In genomic region chr3:87919336-87920108, GRCm38 (mm10) we compare ENCODE assay signal across 8 mouse cellular contexts. TPM values are rescaled to one million over a fixed set of nuclear protein-coding genes. Genes with fewer than 3 reads are reported as not detected.
DNase-seq lines count a peak whose midpoint lies in the region; ATAC-seq lines count a peak whose summit lies in the region.

TSS of gene Mrpl24 (plus strand) at chr3:87919506.

- peak within 1 kb of the TSS; percentile 71 for H3K27ac ChIP-seq in hindbrain, embryonic 15.5 days (replicated peaks)

- DNase-seq in R1 (ENCODE audit: low read depth, low spot score): peak; percentile 98
- peak; percentile 77 to 80 for DNase-seq in cerebellum, postnatal 25 days
- peak; percentile 84 to 95 for DNase-seq in frontal cortex, postnatal 36 days (ENCODE audit: low spot score in 2 of 2)
- DNase-seq in left cerebral cortex, adult 11 months (ENCODE audit: low spot score): peak; percentile 89
- peak; percentile 86 for DNase-seq in lung, postnatal 4 days
- peak; percentile 82 for DNase-seq in retina, postnatal 7 days (ENCODE audit: low read depth, low spot score)
- DNase-seq in urinary bladder, postnatal 14 days (ENCODE audit: low spot score): peak; percentile 77

- peaks cover 14% of the 10 kb centered on the region for H3K4me1 ChIP-seq in hindbrain, embryonic 15.5 days (replicated peaks)

- no peaks in the 10 kb centered on the region for H3K27me3 ChIP-seq in hindbrain, embryonic 15.5 days

- H3K4me2 ChIP-seq in hindbrain, embryonic 15.5 days: peak within 1 kb of the TSS; percentile 75

- H3K4me3 ChIP-seq in hindbrain, embryonic 15.5 days: peak within 1 kb of the TSS; percentile 57

- WGBS in hindbrain, embryonic 15.5 days: under 1% methylated on average over 30 of the region's 30 CpGs

- peaks cover 56% of the 10 kb centered on the region for H3K36me3 ChIP-seq in hindbrain, embryonic 15.5 days

- peak; percentile 88 for ATAC-seq in hindbrain, embryonic 15.5 days (ENCODE audit: low FRiP score, low read depth)

- no peaks in the 10 kb centered on the region for H3K9me3 ChIP-seq in hindbrain, embryonic 15.5 days

- peak within 1 kb of the TSS; percentile 51 for H3K9ac ChIP-seq in hindbrain, embryonic 15.5 days

RNA-seq across cellular contexts. Expression of gene Mrpl24, which starts in this region (rescaled TPM):
- 48.6 and 56.2 TPM in 2 replicates for polyA plus RNA-seq in hindbrain, embryonic 15.5 days (2015; fragmentation: Nextera tagmentation; extraction: Ambion mirVana)

Comparison
In these comparisons a context has a peak if more than half of its experiments do, and no peak if none do; other contexts are left out.
1. Peak in every context shown above with its lines: DNase-seq, ATAC-seq, H3K4me3 ChIP-seq and H3K27ac ChIP-seq.